Mouse (Mus musculus): ENCODE data around the gene Nudt22.

Nudt22 gene

DNA sequence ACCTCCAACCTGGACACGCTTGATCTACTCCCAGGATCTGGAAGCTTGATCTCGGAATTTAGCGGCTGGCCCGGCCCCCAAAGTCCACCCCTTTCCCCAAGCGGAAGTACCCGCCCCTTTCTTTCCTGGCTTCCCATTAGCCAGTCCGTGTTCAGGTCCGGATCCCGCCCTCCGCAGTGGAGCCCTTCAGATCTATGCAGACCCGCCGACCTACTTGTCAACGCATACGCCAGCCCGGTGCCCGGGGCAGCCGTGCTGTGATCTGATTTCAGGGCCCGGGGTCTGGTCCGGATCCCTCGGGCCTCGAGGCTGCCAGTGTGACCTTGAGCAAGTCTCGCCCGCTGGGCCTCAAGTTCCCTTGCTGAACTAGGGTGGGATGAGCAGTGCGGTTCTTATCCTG lies at the start of gene Nudt22, which contains the start of gene Trpt1:
Gene Nudt22 (minus strand): TSS at position 112 of the 400 bp plus-strand sequence.
Gene Trpt1 (plus strand): TSS at position 126 of the 400 bp plus-strand sequence.
- peak; percentile 94 for DNase-seq

DNA sequence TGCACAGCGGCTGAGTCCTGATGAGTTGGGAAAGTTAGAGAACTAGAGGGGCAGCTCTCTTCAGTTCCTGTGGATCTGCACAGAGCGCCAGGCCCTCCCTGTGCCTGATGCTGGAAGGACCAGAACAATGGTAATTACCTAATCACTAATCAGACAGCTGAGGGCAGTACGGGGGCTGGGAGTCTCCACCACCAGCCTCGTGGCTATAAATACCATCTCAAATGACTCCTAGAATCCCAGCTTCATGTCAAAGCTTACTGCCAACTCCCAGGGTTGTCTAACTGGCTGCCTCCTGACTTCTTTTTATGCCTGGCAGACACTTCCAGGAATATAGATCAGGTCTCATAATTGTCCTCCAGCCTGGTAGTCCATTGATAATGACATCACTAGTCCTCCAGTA lies 48.8 kb upstream of the Nudt22 start:
- no peak for DNase-seq

DNA sequence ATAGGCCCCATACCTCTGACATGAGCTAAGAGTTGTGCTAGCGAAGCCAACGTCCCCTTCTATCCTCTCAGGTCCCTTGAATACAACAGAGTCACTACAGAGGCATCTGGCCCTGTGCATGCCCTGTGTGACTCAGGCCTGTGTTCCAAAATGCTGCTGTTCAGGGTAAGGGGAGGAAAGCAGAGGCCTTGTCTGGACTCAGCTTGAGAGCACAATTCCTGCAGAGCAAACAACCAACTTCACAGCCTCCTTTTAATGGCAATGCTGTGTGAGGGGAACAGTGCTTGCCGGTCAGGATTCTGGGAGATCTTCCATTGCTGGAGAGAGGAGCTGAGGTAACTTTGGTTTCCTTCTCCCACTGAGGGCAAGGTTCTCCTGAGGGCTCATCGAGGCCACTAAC lies 48.4 kb upstream of the Nudt22 start:
- no peak for DNase-seq

DNA sequence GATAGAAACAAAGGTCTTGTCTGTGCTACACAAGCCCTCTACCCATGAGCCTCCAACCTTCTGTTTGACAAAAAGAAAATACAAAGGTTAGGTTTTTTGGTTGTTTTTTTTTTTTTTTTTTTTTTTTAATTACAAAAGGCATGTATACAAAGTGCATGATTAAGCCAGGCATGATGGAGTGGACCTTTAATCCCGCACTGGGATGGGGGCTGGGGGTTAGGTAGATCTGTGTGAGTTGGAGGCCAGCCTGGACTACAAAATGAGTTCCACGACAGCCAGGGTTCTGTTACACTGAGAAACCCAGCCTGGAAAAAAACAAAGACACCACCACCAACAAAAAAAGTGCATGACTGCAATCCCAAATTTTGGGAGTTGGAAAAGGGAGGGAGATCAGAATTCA lies 45.3 kb upstream of the Nudt22 start:
- DNase-seq = no peak

DNA sequence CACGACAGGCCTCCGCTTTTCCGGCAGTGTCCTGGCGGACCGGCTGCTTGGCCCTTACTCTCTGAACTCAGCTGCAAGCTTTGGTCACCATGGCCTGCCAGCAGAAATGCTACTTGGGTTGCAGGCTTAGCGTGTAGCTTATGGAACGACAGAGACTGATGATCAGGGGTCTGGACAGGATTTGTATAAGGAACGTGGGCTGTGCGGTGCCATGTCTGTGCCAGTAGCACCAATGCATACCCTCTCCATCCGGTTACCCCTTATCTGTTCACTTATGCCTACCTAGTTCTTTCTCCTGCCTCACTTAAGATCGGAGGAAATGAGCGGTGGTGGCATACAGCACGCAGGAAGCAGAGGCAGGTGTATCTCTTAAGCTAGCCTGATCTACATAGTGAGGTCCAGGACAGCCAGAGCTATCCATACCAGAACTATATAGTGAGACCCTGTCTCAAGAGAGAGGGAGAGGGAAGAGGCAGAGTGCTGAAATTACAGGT lies 44.8 kb upstream of the Nudt22 start:
- DNase-seq = no peak

DNA sequence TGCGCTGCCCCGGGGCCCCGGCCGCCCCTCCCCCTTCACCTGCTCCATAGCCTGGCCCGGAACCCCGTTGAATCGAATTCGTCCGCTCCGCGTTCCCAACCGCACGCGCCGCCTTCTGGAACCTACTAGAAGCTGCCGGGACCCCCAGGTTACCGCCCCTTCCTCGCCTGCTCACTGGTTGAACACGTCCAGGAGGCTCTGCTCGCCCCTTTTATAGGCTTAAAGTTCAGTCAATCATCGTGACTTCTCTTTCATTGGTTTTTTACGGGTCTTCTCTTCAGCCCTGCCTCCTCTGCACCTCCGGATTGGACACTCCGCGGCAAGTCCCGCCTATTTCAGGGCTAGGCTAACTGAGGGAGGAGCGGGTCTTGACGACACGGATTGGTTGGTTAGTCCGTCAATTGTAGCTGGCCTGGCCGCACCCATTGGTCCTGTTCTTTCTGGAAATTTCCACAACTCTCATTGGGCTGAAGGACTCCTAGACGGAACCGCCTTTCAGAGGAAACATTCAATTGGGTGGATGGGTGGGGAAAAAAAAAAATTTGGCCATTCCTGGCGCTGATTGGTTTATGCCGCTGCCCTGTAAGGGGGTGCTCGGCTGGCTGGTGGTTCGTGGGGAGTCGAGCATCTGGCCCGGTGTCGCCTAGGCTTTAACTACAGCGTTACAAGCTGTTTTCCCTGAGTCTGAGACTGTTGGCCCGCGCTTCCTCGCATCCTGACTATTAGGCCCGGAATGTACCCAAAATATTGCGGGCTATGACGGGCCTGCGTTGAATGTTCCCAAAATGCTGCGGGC lies 44.1 kb upstream of the Nudt22 start, which contains the start of gene Stip1:
Gene Stip1 (minus strand): TSS at position 127 of the 796 bp plus-strand sequence.
- DNase-seq = peak; percentile 98

DNA sequence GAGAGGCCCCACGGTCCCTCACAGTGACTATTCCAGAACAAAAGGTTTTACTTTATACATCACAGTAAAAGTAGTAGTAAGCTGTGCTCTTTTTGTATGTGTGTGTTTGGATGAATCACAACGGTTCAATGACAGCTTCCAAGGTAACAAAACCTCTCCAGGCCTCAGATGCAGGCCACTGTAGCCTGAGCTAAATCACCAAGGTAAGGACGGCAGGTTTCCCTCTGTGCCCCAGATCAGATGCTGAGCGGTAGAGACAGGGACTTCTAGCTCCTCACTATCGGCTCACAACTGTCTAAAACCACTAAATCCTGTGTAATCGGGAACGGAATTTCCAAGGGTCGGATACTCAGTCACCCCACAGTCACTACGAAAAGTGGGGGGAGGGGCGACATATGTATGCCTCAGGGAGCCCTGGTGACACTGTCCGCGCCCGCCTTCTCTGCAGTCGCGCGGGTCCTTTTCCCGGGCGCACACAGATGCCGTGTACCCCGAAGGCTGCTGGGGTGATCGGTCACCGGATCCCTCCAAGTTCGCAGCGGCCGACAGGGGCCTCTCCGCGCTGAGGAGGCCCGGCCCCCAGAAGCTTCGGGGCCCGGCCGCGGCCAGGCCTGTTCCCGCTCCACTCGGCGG lies 43.3 kb upstream of the Nudt22 start:
- DNase-seq = peak; percentile 80

DNA sequence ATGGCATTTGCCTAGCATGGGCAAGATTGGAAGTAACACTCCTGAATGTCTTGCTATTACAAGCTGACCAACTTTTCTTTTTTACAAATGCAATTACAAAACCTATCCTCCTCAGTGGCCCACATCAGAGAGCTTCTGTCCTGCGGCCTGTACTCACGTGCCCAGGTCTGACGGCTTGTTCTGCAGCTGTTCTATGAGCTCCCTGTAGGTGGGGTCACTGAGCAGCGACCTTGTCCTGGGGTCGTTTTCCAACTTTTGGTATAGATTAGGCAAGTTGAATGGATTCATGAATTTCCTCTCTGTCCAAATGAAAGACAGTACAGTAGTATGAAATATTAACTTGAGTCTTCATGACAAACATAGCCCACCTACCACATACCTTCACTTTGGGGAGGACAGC lies 38.1 kb upstream of the Nudt22 start:
- no peak for DNase-seq

DNA sequence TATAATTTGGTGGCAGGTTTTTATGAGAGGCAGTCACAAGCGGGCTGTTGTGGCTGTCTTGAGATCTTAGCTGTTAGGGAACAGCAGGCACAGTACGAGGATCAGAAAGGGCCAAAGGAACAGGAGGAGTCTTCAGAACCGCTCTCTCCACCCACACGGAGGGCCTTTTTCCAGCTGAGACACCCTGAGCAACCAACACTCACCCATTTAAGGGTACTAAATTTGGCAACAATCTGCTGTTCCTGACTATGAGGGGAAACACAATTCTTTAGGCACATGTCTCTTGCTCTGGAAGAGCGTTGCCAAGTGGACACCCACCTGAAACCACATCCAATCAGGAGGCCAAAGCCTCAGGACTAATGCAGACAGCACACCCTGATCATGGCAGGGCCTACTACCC lies 33.6 kb upstream of the Nudt22 start:
- DNase-seq = no peak

DNA sequence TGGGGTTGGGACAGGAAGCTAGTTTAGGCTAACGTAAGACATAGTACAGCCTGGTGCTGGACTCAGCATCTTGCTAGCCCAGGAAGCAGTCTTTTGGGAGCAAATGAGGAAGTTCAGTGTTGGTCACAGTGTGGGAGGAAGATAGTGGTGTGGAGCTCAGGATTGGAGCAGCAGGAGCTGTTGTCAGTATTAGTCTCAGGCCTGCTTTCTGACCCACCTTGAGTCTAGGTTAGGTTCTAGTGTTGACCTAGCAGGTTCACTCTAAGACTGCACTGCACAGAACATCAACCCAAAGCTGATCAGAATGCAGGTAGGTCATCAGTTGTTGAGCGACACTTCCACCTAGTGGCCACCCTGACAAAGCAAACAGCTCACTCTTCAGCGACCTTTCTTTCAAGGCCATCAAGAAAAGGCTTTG lies 24.3 kb upstream of the Nudt22 start:
- DNase-seq = peak; percentile 49

DNA sequence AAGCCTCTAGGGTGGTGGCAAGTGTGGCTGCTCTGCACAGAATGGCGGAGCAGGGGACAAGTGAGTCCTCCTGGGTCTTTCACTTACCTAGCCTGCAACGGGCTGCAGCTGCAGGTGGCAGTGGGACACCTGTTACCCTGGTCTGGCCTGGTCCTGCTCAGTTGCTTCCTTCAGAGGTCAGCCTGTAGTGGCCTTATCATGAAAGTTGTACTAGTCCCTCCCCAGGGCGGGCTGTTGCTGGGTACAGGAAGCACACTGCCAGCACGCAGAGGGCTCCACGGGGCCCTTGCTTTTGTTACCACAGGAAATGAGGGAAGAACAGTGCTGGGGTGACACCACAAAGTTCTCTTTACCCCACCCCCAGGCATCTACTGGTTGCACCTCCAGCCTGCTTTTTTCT lies 23.3 kb upstream of the Nudt22 start, which contains the start of gene Fermt3:
Gene Fermt3 (minus strand): TSS at position 279 of the 400 bp plus-strand sequence.
- DNase-seq = no peak

DNA sequence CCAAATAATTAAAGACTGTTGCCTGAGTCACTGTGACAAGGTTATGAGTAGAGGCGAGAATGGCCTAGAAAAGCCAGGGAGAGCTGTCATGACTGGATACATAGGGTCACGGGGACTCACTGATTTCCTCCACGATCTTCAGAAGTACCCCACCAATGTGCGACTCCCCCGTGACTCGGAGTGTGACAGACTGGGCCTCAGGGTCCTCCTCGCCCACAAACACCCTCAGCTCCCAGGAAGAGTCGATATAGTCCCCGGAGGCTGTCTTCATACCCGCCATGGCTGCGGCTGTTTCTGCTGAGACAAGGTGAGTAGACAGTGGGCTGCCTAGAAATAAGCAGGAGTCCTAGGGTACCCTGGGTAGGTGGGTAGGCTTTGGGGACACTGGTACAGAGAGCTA lies 22.6 kb upstream of the Nudt22 start:
- DNase-seq = no peak

DNA sequence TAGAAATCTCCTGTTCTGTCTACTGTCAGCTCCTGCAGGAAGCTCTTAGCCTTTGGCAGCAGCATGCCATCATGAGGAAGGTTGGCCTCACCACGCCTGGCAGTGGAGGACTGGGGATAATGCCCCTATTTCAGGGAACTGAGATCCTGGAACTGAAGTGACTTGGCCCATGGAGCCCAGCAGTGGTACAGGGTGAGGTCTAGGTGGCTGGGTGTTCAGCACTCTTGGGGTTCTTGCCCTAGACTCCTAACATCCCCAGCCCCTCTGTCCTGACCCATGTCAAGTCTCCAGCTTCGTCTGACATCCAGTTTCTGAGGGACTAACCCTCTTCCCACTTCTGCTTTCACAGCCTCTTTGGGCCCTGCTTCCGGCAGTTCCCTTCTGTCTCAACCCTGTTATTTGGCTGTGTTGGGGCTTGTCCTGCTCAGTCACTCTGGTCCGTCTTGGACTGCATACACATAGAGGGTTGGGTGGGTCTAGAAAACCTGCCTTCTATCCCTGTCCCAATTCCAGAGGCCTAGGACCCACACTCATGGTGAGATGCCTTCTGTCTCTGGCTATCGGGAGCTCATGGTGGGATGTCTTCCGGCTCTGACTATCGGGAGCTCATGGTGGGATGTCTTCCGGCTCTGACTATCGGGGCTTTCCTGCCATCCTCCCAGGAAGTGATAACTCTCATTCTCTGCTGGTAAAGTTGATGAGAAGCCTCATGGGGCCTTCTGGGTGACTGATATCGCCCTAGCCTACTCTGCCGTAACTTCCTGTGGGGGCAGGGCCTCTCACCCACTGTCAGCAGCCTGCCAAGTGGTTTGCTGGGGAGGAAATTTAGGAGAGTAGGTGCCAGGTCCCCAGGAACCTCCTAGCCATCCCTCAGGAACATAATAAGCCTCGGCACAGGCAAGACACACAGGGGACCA lies 21.9 kb upstream of the Nudt22 start:
- DNase-seq = no peak

DNA sequence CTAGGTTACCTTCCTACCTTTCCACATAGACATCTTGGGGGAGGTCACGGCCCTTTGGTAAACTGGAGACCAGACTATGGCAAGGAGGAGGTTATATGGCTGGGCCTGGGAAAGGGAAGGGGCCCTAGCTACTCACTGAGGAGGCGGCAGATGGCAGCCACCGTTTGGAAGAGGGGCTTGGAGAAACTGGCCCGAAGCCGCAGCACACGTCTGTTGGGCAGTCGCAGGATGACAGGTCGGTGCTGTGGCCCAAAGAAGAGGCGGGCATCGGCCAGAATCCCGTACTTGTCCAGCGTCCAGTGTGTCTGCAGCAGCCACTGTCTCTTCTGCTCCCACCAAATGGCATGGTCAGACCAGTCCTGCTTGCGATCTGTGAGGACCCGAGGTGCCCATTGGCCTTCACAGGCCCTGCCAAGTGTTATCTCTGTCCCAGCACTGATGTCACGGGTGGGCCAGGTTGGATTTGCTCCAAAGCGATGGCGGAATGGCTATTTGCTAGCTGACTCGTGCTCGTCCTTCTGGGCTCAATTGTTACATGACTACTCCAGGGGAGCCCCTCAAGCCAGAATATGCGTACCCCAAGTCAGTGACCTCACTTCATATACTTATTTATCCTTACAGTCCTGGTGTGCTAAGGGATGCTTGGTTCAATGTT lies 18.7 kb upstream of the Nudt22 start:
- DNase-seq = no peak

DNA sequence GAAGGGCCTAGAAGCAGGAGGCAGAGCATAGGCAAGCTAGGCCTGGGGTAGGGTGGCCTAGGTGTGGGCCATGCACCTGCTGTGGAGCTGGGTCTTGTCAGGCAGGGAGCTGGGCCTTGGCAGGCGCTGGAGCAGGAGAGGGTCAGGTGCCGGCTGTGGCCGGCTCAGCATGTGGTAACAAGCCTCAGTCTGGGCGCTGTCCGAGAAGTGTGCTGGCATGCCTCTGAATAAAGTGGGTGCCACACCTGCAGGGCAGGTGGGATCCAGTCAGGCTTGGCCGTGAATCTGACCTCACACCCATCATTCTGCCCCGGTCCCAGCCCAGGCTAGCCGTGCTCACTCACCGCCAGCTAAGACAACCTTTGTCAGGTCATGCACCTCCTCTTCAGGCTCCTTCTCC lies 18.1 kb upstream of the Nudt22 start:
- no peak for DNase-seq

DNA sequence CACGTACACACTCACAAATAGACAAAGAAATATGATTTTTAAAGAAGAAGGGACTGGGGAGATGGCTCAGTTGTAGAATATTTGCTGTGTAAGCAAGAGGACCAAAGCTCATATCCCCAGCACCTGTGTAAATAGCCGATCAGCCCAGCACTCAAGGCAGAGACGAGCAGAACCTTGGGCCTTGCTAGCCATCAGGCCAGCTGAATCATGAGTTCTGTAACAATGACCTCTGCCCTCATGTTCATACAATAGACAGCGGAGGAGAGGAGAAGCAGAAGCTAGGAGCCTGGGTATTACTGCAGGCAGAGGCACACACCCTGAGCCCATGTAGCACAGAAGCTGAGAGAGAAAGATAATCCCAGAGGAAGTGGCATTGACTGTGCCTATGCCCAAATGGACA lies 16.5 kb upstream of the Nudt22 start:
- DNase-seq = no peak

DNA sequence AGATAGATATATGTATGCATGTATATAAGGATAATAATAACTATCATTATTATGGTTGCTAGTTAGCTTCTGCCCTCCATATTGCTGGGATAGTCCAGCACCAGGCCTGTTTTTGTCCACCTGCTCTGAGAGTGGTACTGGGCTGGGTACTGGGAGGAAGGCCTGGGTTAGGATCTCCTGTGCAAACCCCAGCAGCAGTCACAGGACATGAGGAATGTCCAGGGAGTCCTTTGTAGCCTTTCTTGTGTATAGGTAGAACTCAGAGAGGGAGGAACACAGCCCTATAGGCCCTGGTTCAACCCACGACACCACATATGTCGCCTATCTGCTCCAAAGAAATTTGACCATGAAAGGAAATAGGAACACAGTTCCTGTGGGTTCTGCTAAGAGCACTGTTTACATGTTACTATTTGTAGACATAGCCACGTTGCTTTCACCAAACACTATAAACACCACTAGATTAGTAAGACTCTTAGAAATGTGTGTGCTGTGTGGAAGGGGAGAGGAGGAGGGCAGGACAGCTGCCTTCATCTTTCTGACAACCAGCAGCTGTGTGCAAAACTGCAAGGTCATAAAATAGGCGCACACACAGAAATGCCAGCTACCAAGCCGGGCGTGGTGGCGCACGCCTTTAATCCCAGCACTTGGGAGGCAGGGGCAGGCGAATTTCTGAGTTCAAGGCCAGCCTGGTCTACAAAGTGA lies 11.1 kb upstream of the Nudt22 start:
- no peak for DNase-seq

DNA sequence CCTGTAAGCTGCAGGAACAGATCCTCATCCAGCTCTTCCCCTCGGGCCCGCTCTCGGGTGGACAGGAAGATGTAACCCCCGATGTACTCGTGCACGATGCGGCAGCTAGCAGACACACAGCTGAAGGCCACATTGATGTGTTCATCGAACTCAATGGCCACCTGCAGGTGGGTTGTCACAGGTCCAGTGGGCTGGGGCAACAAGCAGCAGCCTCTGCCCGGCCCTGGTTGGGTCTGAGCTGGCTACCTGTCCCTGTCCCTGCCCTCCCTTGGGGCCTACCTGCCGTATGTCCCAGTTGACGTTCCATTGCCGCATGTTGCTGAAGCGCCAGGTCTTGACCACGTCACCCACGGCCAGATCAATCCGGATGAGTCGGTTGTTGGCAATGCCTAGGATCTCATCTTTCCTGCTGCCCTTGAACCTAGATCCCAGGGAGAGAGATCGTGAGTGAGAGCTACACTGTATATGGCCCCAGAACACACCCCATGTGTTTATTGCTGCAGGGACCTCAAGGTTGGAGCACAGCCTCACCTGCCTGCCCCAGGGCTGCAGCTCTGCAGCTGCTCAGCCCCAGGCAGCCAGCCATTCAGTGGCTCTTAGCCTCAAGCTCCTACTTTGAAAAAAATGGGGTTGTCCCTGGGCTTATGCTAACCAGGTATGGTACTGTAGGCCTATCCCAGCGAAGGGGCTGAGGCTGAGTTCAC lies 3.6 kb upstream of the Nudt22 start:
- no peak for DNase-seq

DNA sequence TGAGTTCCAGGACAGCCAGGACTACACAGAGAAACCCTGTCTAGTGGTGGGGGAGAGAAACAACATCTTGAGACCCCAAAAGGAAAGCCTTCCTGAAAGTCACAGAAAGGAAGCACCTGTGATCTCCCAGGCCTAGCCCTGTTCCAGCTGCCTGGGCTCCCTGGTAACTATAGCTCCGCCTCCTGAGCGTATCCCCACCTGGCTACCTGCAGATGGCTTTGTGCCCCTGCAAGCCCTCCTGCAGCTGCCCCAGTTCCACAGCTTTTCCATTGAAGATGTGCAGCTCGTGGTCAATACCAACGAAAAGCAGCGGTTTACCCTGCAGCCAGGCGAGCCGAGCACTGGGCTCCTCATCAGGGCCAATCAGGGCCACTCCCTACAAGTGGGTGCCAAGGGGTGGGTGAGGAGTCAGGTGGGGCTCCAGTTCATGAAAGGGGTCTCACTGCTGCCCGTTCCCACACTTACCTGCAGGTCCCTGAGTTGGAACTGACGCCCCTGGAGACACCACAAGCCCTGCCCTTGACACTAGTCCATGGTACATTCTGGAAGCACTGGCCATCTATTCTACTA lies 1.9 kb upstream of the Nudt22 start:
- no peak for DNase-seq

DNA sequence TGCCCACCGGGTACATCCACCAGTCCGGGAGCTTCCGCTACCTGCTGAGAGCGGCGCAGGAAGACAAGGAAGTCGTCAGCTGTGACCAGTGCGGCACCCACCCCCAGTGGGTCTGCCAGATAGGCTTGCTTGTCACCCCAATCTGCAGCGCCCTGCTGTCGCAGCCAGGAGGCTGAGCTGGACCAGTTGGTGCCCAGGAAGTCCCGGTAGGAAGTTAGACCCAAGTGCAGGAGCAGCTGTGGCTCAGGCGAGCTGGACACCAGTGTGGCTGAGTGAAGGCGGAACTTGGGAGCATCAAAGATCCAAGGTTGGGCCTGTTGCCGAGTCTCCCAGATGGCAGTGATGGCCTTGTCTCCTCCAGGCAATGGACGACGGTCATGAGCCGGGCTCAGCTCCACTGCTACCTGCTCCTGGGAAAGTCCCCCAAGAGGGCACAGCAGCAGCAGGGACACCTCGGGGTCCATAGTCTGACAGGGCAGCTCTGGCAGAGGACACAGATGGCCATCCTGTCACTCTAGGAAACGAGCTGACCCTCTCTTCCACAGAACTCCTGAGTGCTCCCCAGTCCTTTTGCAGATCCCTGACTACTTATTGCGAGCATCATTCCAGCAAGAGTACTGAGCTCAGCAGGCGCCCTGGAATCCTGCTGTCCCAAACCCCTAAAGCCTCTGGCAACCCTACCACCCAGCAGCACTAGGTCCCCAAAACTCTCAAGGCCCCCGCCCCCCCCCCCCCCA lies 494 bp downstream of the Nudt22 start:
- no peak for DNase-seq
